Mouse (Mus musculus): ENCODE results near the gene Vhl. TPM values are rescaled to one million over a fixed set of nuclear protein-coding genes. Genes with fewer than 3 reads are reported as not detected.

Gene Vhl
- 9.6 TPM for polyA plus RNA-seq (2014; fragmentation: Illumina TruSeq; extraction: RNeasy Lipid Tissue Mini Kit (QIAGEN cat#74804); ENCODE audit: low read depth, low replicate concordance)

GRCm38 (mm10) chr6:113623941-113624751, at the start of gene Vhl:
Gene Vhl, plus strand, starts transcription at chr6:113623959.

DNA sequence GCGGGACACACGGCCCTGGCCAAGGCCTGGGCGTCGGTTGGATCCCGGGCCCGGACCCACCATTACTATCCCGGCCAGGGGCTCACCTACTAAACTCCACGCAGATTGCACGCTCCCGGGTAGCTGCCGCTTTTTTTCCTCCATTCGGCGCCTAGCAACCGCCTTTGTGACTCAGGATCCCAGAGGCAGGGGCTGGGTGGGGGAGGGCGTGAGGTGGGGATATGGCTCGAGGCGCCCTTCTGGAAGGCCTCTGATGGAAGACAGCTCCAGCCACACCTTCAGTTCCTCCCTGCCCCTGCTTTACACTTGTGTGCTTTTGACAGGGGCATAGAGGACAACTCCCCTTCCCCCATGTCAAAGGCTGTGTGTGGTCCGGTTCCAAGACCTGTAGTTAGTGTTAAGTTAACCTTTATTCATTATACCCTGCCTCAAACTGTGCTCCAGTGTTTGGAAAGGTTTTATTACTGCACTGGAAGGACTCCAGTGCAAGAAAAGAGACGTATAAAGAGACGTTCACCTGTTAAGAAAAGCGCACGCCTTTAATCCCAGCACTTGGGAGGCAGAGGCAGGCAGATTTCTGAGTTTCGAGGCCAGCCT, 23.1 kb upstream of the Vhl start, which contains the start of gene Fancd2os:
Fancd2os (minus strand) TSS at position 173 of the 597 bp plus-strand sequence.

DNA sequence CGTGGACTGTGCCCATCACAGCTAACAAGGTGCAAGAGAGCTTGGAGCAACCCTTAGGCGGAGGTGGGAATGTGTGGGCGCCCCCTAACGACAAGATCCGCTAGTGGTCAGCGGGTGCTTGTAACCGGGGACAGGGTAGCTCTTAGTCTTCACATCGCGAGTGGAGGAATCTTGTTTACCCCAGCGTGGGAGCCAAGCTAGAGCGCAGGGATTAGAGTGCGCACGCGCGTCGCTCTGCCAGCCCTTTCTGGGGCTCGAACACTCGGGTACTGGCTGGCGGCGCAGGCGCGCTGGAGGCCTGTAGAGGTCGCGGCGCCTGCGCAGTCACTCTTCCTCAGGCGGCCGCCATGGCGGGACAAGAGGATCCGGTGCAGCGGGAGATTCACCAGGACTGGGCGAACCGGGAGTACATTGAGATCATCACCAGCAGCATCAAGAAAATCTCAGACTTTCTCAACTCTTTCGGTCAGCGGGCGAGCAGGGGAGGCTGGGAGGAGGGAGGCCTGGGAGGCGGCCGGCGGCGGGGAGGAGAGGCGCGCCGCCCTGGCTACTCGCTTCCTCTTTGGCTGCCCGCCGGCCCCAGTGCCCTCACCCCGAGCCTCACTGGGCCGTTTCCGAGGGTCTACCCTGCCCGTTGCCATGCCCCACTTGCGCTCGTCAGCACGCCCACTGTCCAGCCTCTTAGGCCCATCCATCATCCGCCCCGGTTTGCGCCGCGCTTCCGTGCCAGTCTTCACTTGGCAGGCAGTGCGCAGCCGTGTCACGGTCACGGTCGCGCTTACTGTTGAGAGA, 19.1 kb upstream of the Vhl start, which contains the start of gene Brk1:
Brk1 (plus strand) TSS at position 341 of the 792 bp plus-strand sequence.

GRCm38 (mm10) chr6:113638302-113639040, 14.7 kb downstream of the Vhl start, which contains the start of gene Irak2:
Gene Irak2, plus strand, starts transcription at chr6:113638467.

Other genes starting within 250 kb of the Vhl start
- 20.5 TPM for gene Tada3, start 246.1 kb upstream of the Vhl start, polyA plus RNA-seq (2014; fragmentation: Illumina TruSeq; extraction: RNeasy Lipid Tissue Mini Kit (QIAGEN cat#74804); ENCODE audit: low read depth, low replicate concordance)
- gene Arpc4, start 245.8 kb upstream of the Vhl start, polyA plus RNA-seq (2014; fragmentation: Illumina TruSeq; extraction: RNeasy Lipid Tissue Mini Kit (QIAGEN cat#74804); ENCODE audit: low read depth, low replicate concordance) = 57.4 TPM
- gene Ttll3, start 234.7 kb upstream of the Vhl start, polyA plus RNA-seq (2014; fragmentation: Illumina TruSeq; extraction: RNeasy Lipid Tissue Mini Kit (QIAGEN cat#74804); ENCODE audit: low read depth, low replicate concordance) = 2.0 TPM
- 8.7 TPM for gene Rpusd3, start 204.6 kb upstream of the Vhl start, polyA plus RNA-seq (2014; fragmentation: Illumina TruSeq; extraction: RNeasy Lipid Tissue Mini Kit (QIAGEN cat#74804); ENCODE audit: low read depth, low replicate concordance)
- 18.2 TPM for gene Cidec, start 188.2 kb upstream of the Vhl start, polyA plus RNA-seq (2014; fragmentation: Illumina TruSeq; extraction: RNeasy Lipid Tissue Mini Kit (QIAGEN cat#74804); ENCODE audit: low read depth, low replicate concordance)
- 31.3 TPM for gene Jagn1, start 181.4 kb upstream of the Vhl start, polyA plus RNA-seq (2014; fragmentation: Illumina TruSeq; extraction: RNeasy Lipid Tissue Mini Kit (QIAGEN cat#74804); ENCODE audit: low read depth, low replicate concordance)
- gene Il17re, start 165.5 kb upstream of the Vhl start, polyA plus RNA-seq (2014; fragmentation: Illumina TruSeq; extraction: RNeasy Lipid Tissue Mini Kit (QIAGEN cat#74804); ENCODE audit: low read depth, low replicate concordance) = 1.0 TPM
- gene Il17rc, start 152.5 kb upstream of the Vhl start, polyA plus RNA-seq (2014; fragmentation: Illumina TruSeq; extraction: RNeasy Lipid Tissue Mini Kit (QIAGEN cat#74804); ENCODE audit: low read depth, low replicate concordance) = 9.2 TPM
- 37.7 TPM for gene Creld1, start 140.7 kb upstream of the Vhl start, polyA plus RNA-seq (2014; fragmentation: Illumina TruSeq; extraction: RNeasy Lipid Tissue Mini Kit (QIAGEN cat#74804); ENCODE audit: low read depth, low replicate concordance)
- not detected for gene Prrt3, start 122.0 kb upstream of the Vhl start, polyA plus RNA-seq (2014; fragmentation: Illumina TruSeq; extraction: RNeasy Lipid Tissue Mini Kit (QIAGEN cat#74804); ENCODE audit: low read depth, low replicate concordance)
- gene Emc3, start 92.3 kb upstream of the Vhl start, polyA plus RNA-seq (2014; fragmentation: Illumina TruSeq; extraction: RNeasy Lipid Tissue Mini Kit (QIAGEN cat#74804); ENCODE audit: low read depth, low replicate concordance) = 70.3 TPM
- 0.08 TPM for gene Fancd2, start 92.3 kb upstream of the Vhl start, polyA plus RNA-seq (2014; fragmentation: Illumina TruSeq; extraction: RNeasy Lipid Tissue Mini Kit (QIAGEN cat#74804); ENCODE audit: low read depth, low replicate concordance)
- not detected for gene Fancd2os, start 23.2 kb upstream of the Vhl start, polyA plus RNA-seq (2014; fragmentation: Illumina TruSeq; extraction: RNeasy Lipid Tissue Mini Kit (QIAGEN cat#74804); ENCODE audit: low read depth, low replicate concordance)
- gene Brk1, start 19.2 kb upstream of the Vhl start, polyA plus RNA-seq (2014; fragmentation: Illumina TruSeq; extraction: RNeasy Lipid Tissue Mini Kit (QIAGEN cat#74804); ENCODE audit: low read depth, low replicate concordance) = 102 TPM
- gene Irak2, start 14.5 kb downstream of the Vhl start, polyA plus RNA-seq (2014; fragmentation: Illumina TruSeq; extraction: RNeasy Lipid Tissue Mini Kit (QIAGEN cat#74804); ENCODE audit: low read depth, low replicate concordance) = 9.3 TPM
- gene Tatdn2, start 73.1 kb downstream of the Vhl start, polyA plus RNA-seq (2014; fragmentation: Illumina TruSeq; extraction: RNeasy Lipid Tissue Mini Kit (QIAGEN cat#74804); ENCODE audit: low read depth, low replicate concordance) = 41.5 TPM
- 0.84 TPM for gene Ghrl, start 95.9 kb downstream of the Vhl start, polyA plus RNA-seq (2014; fragmentation: Illumina TruSeq; extraction: RNeasy Lipid Tissue Mini Kit (QIAGEN cat#74804); ENCODE audit: low read depth, low replicate concordance)
- gene Sec13, start 116.8 kb downstream of the Vhl start, polyA plus RNA-seq (2014; fragmentation: Illumina TruSeq; extraction: RNeasy Lipid Tissue Mini Kit (QIAGEN cat#74804); ENCODE audit: low read depth, low replicate concordance) = 93.8 TPM